Mouse (Mus musculus) brain, embryonic 18.5 days (tissue): ENCODE results near the gene Gm21663.
"Not testable (repeated sequence)": the region's sequence is repeated elsewhere in the genome, so short reads cannot be mapped to it uniquely, and the experiment has no call there.

Source experiments
- DNase-seq: peaks from one replicate; pipeline ENCODE4 v3.0.0-alpha.2; 2012; ENCODE audit warnings: low read depth, low spot score

Gene Gm21663

DNA sequence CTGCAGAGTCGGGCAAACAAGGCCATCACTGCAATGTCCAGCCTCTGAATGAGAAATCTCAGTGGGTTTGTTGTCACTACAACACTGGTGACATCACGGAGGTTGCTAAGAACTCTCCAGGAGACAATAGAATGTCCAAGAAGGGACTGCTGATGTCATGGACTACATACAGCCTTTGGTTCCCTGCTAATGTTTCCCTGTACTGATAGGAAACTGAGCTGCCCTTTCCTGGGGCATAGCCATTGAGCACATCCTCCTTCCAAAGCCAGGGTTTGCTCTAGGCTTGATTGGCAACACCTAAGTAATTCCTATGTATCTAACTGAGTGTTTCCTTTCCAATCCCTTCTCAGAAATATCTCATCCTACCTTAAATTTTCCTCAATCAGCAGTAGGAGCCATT is at the start of gene Gm21663:
Gm21663 (minus strand) TSS at position 101 of the 400 bp plus-strand sequence.
- not testable (repeated sequence) for DNase-seq

- not testable (repeated sequence) for DNase-seq
These were observed 46.4 kb upstream of the Gm21663 start, which contains the start of gene Gm21698 for GRCm38 (mm10) chr5:25988550-25988949. TSS of gene Gm21698 (minus strand) at chr5:25988650.

- not testable (repeated sequence) for DNase-seq
These were observed 30.4 kb upstream of the Gm21663 start, which contains the start of gene Gm21680 for GRCm38 (mm10) chr5:25972563-25972962. TSS of gene Gm21680 (minus strand) at chr5:25972663.

GRCm38 (mm10) chr5:25957050-25957449 is 14.9 kb upstream of the Gm21663 start:
- DNase-seq: not testable (repeated sequence)

- not testable (repeated sequence) for DNase-seq
These were observed 14.4 kb upstream of the Gm21663 start for GRCm38 (mm10) chr5:25956611-25957010.

- DNase-seq: not testable (repeated sequence)
These were observed 12.1 kb upstream of the Gm21663 start, which contains the start of gene Gm21671 for GRCm38 (mm10) chr5:25954317-25954716. TSS of gene Gm21671 (minus strand) at chr5:25954417.

DNA sequence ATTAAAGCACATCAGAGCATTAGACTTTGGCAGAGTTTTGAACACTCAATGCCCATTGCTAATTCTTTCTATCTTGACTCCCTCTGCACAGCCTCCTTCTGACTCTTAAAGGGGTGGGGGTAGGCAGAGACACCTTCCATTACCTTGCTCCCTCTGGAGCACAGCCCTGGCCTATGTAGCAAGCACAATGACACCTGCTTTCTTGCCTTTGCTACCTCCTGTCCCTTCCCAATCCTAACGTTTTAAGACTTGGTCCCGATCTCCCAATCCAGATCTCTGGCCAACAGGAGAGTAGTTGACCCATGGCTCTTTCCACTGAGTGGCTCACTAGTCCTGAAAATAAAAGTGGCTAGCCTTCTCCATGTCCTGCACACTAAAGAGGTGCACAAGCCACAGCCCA is 3.2 kb upstream of the Gm21663 start:
- DNase-seq: not testable (repeated sequence)

DNA sequence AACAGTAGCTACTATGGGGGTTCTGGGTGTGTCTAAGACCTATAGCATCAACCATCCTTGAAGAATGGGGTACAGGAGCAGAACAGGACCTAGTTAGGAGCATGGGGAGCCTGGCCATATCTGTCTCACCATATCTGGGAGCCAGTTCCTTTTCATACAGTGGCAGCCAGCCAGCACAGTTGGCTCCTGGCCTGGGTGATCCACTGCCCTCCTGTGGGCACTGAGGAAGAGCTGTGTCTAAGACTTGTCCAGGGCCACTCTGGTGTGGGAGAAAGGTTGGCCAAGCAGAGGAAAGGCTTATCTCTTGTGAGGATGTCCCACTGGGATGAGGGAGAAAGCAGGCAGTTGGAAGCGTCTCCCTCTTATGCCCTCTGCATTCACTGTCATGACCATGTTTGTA is 50.9 kb downstream of the Gm21663 start:
- DNase-seq: no peak

GRCm38 (mm10) chr5:25889746-25890382 is 52.3 kb downstream of the Gm21663 start:
- no peak for DNase-seq

DNA sequence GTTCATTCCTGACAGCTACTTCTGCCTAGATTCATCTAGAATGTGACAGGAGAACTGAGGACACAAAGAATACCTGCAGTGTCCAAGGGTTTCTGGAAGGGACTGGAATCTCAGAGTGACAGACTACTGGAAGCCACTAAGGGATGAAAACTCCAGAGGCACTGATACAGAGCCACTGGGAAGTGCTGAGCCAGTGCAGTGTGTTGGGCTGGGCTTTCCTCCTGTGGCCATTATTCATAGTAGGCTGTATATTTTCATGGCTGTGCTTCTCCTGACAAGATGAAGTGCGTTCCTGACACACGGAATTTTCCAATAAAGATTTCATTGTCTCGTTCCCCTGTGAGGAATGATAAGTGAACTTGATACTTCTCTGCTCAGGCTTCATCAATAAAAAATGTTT is 55.5 kb downstream of the Gm21663 start:
- no peak for DNase-seq
